Mouse (Mus musculus) ES-E14 (cell line): ENCODE results near the gene Gm13696. TPM values are rescaled to one million over a fixed set of nuclear protein-coding genes. Genes with fewer than 3 reads are reported as not detected.
"Not testable (repeated sequence)": the region's sequence is repeated elsewhere in the genome, so short reads cannot be mapped to it uniquely, and the experiment has no call there.

Source experiments
- DNase-seq: peaks from one replicate; pipeline ENCODE4 v3.0.0-alpha.2; 2013; ENCODE audit warnings: low read depth, low spot score
- H3K27ac ChIP-seq: 2 replicates; pipeline ENCODE4 v1.5.1; 2012; ENCODE audit warnings: low read depth, mild to moderate bottlenecking, low read length, moderate library complexity, mixed read lengths; ENCODE audit not compliant: poor library complexity, insufficient read depth, severe bottlenecking
- H3K36me3 ChIP-seq: 2 replicates; pipeline ENCODE4 v1.6.1; 2012; ENCODE audit warnings: mild to moderate bottlenecking, low read length, moderate library complexity, mixed read lengths; ENCODE audit not compliant: control insufficient read depth, poor library complexity, insufficient read depth, severe bottlenecking
- H3K4me1 ChIP-seq, 2 experiments: fragments of 150-350 bp in 1 of 2; sonication (generic) in 1 of 2; 2 replicates each; pipeline ENCODE4 v1.6.1; 2012; ENCODE audit warnings: low read length in 2 of 2, mild to moderate bottlenecking in 1 of 2, mixed read lengths in 1 of 2; ENCODE audit not compliant: control insufficient read depth in 2 of 2, insufficient read depth in 2 of 2, poor library complexity in 1 of 2
- H3K4me3 ChIP-seq, 2 experiments: fragments of 150-350 bp in 1 of 2; sonication (generic) in 1 of 2; 2 replicates each; pipeline ENCODE4 v1.5.1; 2012; ENCODE audit warnings: low read length in 2 of 2, low read depth in 1 of 2, mild to moderate bottlenecking in 1 of 2, mixed read lengths in 1 of 2; ENCODE audit not compliant: insufficient read depth in 1 of 2, poor library complexity in 1 of 2, severe bottlenecking in 1 of 2
- H3K9ac ChIP-seq: 2 replicates; pipeline ENCODE4 v1.6.1; 2012; ENCODE audit warnings: low read depth, mild to moderate bottlenecking, low read length, mixed read lengths; ENCODE audit not compliant: poor library complexity, insufficient read depth, severe bottlenecking
- H3K9me3 ChIP-seq: fragments of 150-350 bp; sonication (generic); 2 replicates; pipeline ENCODE4 v1.6.1; 2012; ENCODE audit warnings: low read depth, mild to moderate bottlenecking, low read length; ENCODE audit not compliant: control insufficient read depth, insufficient read depth
- CHD2 ChIP-seq: IDR thresholded peaks from 2 replicates; pipeline ENCODE4 v1.6.1; 2014; ENCODE audit warnings: mild to moderate bottlenecking, low read depth, low read length, inconsistent platforms
- HCFC1 ChIP-seq: IDR thresholded peaks from 2 replicates; pipeline ENCODE4 v1.6.1; 2012; ENCODE audit warnings: low read length, inconsistent platforms, borderline replicate concordance; ENCODE audit not compliant: insufficient read depth
- MAFK ChIP-seq: IDR thresholded peaks from 2 replicates; pipeline ENCODE4 v1.6.1; 2014; ENCODE audit warnings: mild to moderate bottlenecking, low read depth, low read length, inconsistent platforms; ENCODE audit not compliant: insufficient read depth
- ZC3H11A ChIP-seq: IDR thresholded peaks from 2 replicates; pipeline ENCODE4 v1.6.1; 2012; ENCODE audit warnings: low read depth, mild to moderate bottlenecking, inconsistent platforms, low read length, borderline replicate concordance
- ZNF384 ChIP-seq: IDR thresholded peaks from 2 replicates; pipeline ENCODE4 v1.6.1; 2012; ENCODE audit warnings: low read depth, low read length, inconsistent platforms
- in situ Hi-C, 2 experiments: fragments of 600-800 bp; cut with MboI; formaldehyde crosslinking; loops; one replicate each; pipeline ENCODE4 v1.15.1; 2025; ENCODE audit warnings: low sequenced_read_pairs in 2 of 2, inconsistent platforms in 1 of 2; ENCODE audit not compliant: unreplicated experiment in 2 of 2
- total RNA-seq: library from RNA; depleted of rRNA; stranded (reverse); fragments of 300-350 nt; gene quantifications from 2 replicates; pipeline ENCODE4 v1.2.3, GENCODE M21; 2012

Gene Gm13696
- total RNA-seq, 1 experiment = 3.7 TPM

DNA sequence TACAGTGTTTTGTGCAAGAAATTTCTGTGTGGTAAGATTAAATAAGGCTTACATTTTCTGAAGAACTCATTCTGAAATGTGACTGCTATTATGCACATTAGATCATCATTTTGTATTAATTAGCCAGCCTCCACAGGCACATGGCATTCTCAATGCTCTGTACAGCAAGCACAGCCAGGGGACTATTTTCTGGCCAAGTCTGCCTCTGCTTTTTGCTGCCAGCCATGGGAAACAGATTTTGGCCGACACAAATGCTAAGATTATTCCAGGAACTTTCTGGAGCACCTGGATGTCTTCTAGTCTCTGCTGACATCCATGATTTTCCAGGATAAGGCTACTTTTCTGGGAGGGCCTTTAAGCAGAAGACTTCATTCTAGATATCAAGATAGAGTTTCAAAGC lies 36.0 kb downstream of the Gm13696 start:
- in situ Hi-C loops = no loop called here
- DNase-seq = no peak
- TF ChIP-seq ZNF384 (no peak), CHD2 (no peak), ZC3H11A (no peak), MAFK (no peak), HCFC1 (no peak)
- Histone ChIP-seq H3K36me3 (no peaks in the 10 kb centered on the region), H3K9ac (no peak overlapping the region), H3K4me1 (no peaks in the 10 kb centered on the region), H3K27ac (no peak overlapping the region), H3K9me3 (no peaks in the 10 kb centered on the region), H3K4me3 (no peak overlapping the region)

DNA sequence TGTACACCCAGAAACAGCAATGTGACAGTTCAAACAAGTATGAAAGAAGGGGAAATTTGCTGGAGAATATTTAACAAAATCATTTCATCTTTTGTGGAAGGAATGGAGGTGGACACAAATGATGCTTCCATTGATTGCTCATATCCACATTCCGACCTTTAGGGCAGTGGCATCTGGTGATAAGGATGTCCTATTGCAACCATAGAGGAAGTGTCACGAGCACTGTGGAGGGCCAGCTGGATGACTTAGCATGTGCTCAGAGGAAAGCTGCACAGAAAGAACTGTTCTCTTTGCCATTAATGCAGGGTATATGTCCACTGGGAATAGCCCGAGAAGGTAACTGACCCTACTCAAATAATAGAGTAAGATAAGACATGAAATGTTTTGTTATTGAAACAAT lies 36.9 kb downstream of the Gm13696 start:
- no peak for TF ChIP-seq MAFK
- no peak for TF ChIP-seq ZC3H11A
- TF ChIP-seq CHD2 = no peak
- no peaks in the 10 kb centered on the region for H3K4me1 ChIP-seq
- H3K27ac ChIP-seq = no peak overlapping the region
- no peak overlapping the region for H3K4me3 ChIP-seq
- DNase-seq = no peak
- in situ Hi-C loops = no loop called here
- H3K9me3 ChIP-seq = no peaks in the 10 kb centered on the region
- H3K36me3 ChIP-seq = no peaks in the 10 kb centered on the region
- H3K9ac ChIP-seq = no peak overlapping the region

DNA sequence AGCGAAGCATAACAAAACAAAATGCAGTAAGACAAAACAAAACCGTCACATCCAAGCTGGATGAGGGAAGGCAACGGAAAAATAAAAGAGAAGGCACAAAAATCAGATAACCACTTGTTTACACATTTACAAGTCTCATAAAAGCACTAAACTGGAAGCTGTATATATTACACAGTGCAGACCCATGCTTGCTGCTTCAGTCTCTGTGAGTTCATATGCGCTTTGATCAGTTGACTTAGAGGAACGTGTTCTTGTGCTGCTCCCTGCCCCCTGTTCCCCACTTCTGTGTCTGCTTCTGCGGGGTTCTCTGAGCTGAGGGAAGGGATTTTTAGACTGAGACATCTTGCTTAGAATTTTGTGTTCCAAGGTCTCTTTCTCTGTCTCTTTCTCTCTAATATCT lies 41.6 kb downstream of the Gm13696 start:
- Histone ChIP-seq H3K9ac (no peak overlapping the region), H3K36me3 (no peaks in the 10 kb centered on the region), H3K4me1 (no peaks in the 10 kb centered on the region), H3K4me3 (no peak overlapping the region), H3K9me3 (no peaks in the 10 kb centered on the region), H3K27ac (no peak overlapping the region)
- in situ Hi-C loops = no loop called here
- TF ChIP-seq HCFC1 = no peak
- TF ChIP-seq ZC3H11A = no peak
- TF ChIP-seq ZNF384 = no peak
- no peak for TF ChIP-seq CHD2
- TF ChIP-seq MAFK = no peak
- no peak for DNase-seq

DNA sequence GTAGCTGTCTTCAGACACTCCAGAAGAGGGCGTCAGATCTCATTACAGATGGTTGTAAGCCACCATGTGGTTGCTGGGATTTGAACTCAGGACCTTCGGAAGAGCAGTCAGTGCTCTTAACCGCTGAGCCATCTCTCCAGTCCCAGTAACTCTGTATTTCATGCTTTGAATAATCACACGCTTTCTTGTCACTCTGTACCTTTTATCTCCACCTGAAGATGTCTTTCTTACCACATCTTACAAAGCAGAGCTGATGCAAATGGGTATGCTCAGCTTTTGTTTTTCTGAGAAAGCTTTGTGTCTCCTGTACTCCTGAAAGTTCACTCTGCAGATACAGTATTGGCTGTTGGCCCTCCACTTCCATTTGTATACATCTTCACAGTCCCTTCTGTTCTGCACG lies 43.4 kb downstream of the Gm13696 start:
- H3K9ac ChIP-seq, H3K9me3 ChIP-seq, H3K27ac ChIP-seq, in situ Hi-C loops, H3K36me3 ChIP-seq, H3K4me3 ChIP-seq, DNase-seq, H3K4me1 ChIP-seq: not testable (repeated sequence)

DNA sequence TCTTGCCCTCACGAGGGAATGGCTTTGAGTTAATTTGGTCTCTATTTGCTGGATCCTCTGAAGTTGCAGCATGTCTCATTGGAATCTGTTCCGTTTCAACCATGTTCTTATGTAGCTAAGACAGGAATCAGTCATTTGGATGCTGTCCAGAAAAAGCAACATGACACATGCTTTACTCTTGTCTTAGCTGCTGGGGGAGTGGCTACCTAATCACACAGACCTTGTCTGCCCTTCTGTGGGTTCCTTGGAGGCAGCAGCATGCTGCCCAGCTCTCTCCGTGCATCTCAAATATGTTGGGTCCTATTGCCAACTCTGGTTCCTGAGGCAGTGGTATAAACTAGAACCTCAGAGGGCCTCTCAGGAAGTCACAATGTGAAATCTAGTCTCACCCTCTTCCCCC lies 45.4 kb downstream of the Gm13696 start:
- in situ Hi-C loops = no loop called here
- Histone ChIP-seq H3K27ac (no peak overlapping the region), H3K9ac (no peak overlapping the region), H3K36me3 (no peaks in the 10 kb centered on the region), H3K9me3 (no peaks in the 10 kb centered on the region), H3K4me1 (no peaks in the 10 kb centered on the region), H3K4me3 (no peak overlapping the region)
- no peak for DNase-seq
- TF ChIP-seq ZC3H11A (no peak), HCFC1 (no peak), ZNF384 (no peak), CHD2 (no peak), MAFK (no peak)
